Mouse (Mus musculus): Measurements from ENCODE around the gene Tapt1. TPM values are rescaled to one million over a fixed set of nuclear protein-coding genes. Genes with fewer than 3 reads are reported as not detected.

Tapt1 gene
- 35.8 TPM for polyA plus RNA-seq (2014; fragmentation: Illumina TruSeq; extraction: RNeasy Lipid Tissue Mini Kit (QIAGEN cat#74804); ENCODE audit: low read depth, low replicate concordance)

GRCm38 (mm10) chr5:44226521-44227461 lies at the start of gene Tapt1:
Tapt1 (minus strand) TSS chr5:44226626.

Other genes with a start within 250 kb of the Tapt1 start
- 0.73 TPM for gene Fgfbp1, start 244.8 kb downstream of the Tapt1 start, polyA plus RNA-seq (2014; fragmentation: Illumina TruSeq; extraction: RNeasy Lipid Tissue Mini Kit (QIAGEN cat#74804); ENCODE audit: low read depth, low replicate concordance)
- gene Prom1, start 124.6 kb downstream of the Tapt1 start, polyA plus RNA-seq (2014; fragmentation: Illumina TruSeq; extraction: RNeasy Lipid Tissue Mini Kit (QIAGEN cat#74804); ENCODE audit: low read depth, low replicate concordance), result 294 TPM